Comparison of ENCODE assay signal across 8 mouse cellular contexts in genomic region chr7:27228281-27228821, GRCm38 (mm10). TPM values are rescaled to one million over a fixed set of nuclear protein-coding genes. Genes with fewer than 3 reads are reported as not detected.
DNase-seq lines count a peak whose midpoint lies in the region; ATAC-seq and TF ChIP-seq lines count a peak whose summit lies in the region.

Gene Itpkc (minus strand): TSS chr7:27228661.

- H3K27me3 ChIP-seq in heart, embryonic 12.5 days (replicated peaks) = no peaks in the 10 kb centered on the region
- H3K27me3 ChIP-seq in kidney, postnatal 0 days (ENCODE audit: insufficient read depth, low read length) = no peaks in the 10 kb centered on the region
- H3K27me3 ChIP-seq in liver, embryonic 11.5 days (replicated peaks; ENCODE audit: control insufficient read depth, insufficient read depth, low read length) = no peaks in the 10 kb centered on the region
- H3K27me3 ChIP-seq in stomach, embryonic 14.5 days (ENCODE audit: control insufficient read depth, insufficient read depth, low read length) = no peaks in the 10 kb centered on the region

- H3K4me3 ChIP-seq in heart, embryonic 12.5 days = peak within 1 kb of the TSS; percentile 68
- peak within 1 kb of the TSS; percentile 64 for H3K4me3 ChIP-seq in kidney, postnatal 0 days (replicated peaks; ENCODE audit: low read depth, low read length)
- H3K4me3 ChIP-seq in liver, embryonic 11.5 days (ENCODE audit: low read depth, low read length) = peak within 1 kb of the TSS; percentile 86
- peak within 1 kb of the TSS; percentile 81 for H3K4me3 ChIP-seq in stomach, embryonic 14.5 days (ENCODE audit: low read depth, low read length)

- peaks cover 42% of the 10 kb centered on the region for H3K4me1 ChIP-seq in heart, embryonic 12.5 days (replicated peaks)
- H3K4me1 ChIP-seq in kidney, postnatal 0 days (replicated peaks; ENCODE audit: insufficient read depth, low read length) = peaks cover 26% of the 10 kb centered on the region
- peaks cover 38% of the 10 kb centered on the region for H3K4me1 ChIP-seq in liver, embryonic 11.5 days (replicated peaks; ENCODE audit: control insufficient read depth, insufficient read depth, low read length)
- H3K4me1 ChIP-seq in stomach, embryonic 14.5 days (ENCODE audit: control insufficient read depth, insufficient read depth, low read length) = peaks cover 41% of the 10 kb centered on the region

- 0 out of 2 replicates have a peak, but pooled peaks cover 3% of the 10 kb centered on the region for H3K36me3 ChIP-seq in heart, embryonic 12.5 days
- H3K36me3 ChIP-seq in kidney, postnatal 0 days (ENCODE audit: insufficient read depth, low read length) = no peaks in the 10 kb centered on the region
- no peaks in the 10 kb centered on the region for H3K36me3 ChIP-seq in liver, embryonic 11.5 days (ENCODE audit: control insufficient read depth, insufficient read depth, low read length)
- no peaks in the 10 kb centered on the region for H3K36me3 ChIP-seq in stomach, embryonic 14.5 days (ENCODE audit: control insufficient read depth, insufficient read depth, low read length)

- peak; percentile 96 for DNase-seq in CD4-positive helper T cell, adult 2 months (ENCODE audit: low read depth, low spot score)
- DNase-seq in brain, embryonic 18.5 days (ENCODE audit: low read depth, low spot score) = peak; percentile 82
- DNase-seq in kidney, postnatal 0 days (ENCODE audit: low spot score) = peak; percentile 97
- DNase-seq in liver, embryonic 11.5 days (ENCODE audit: low spot score) = peak; percentile 93
- peak; percentile 96 for DNase-seq in naive thymus-derived CD4-positive, alpha-beta T cell, adult 2 months (ENCODE audit: low read depth)

- peak within 1 kb of the TSS; percentile 76 for H3K4me2 ChIP-seq in heart, embryonic 12.5 days
- H3K4me2 ChIP-seq in kidney, postnatal 0 days (ENCODE audit: low read length) = peak within 1 kb of the TSS; percentile 69
- peak within 1 kb of the TSS; percentile 87 for H3K4me2 ChIP-seq in liver, embryonic 11.5 days
- peak within 1 kb of the TSS; percentile 68 for H3K4me2 ChIP-seq in stomach, embryonic 14.5 days (replicated peaks; ENCODE audit: low read depth, low read length)

- H3K27ac ChIP-seq in heart, embryonic 12.5 days (ENCODE audit: poor library complexity, severe bottlenecking) = peak within 1 kb of the TSS; percentile 76
- H3K27ac ChIP-seq in kidney, postnatal 0 days = peak within 1 kb of the TSS; percentile 88
- peak within 1 kb of the TSS; percentile 66 for H3K27ac ChIP-seq in liver, embryonic 11.5 days (ENCODE audit: low read depth, low read length)
- peak within 1 kb of the TSS; percentile 88 for H3K27ac ChIP-seq in stomach, embryonic 14.5 days (ENCODE audit: low read length)

- peak; percentile 89 for ATAC-seq in erythroid progenitor cell, adult 5-6 weeks (replicated peaks; ENCODE audit: low FRiP score, poor library complexity, severe bottlenecking)
- peak; percentile 89 for ATAC-seq in heart, embryonic 12.5 days (ENCODE audit: insufficient number of reproducible peaks, low FRiP score)
- ATAC-seq in kidney, postnatal 0 days (replicated peaks; ENCODE audit: low FRiP score, low read depth) = peak; percentile 82
- ATAC-seq in liver, embryonic 11.5 days (replicated peaks; ENCODE audit: low FRiP score) = peak; percentile 82
- peak; percentile 80 for ATAC-seq in stomach, embryonic 14.5 days (ENCODE audit: insufficient number of reproducible peaks, insufficient read depth, low FRiP score, low read depth)

- under 1% methylated on average over 48 of the region's 49 CpGs for WGBS in heart, embryonic 12.5 days
- under 1% methylated on average over 49 of the region's 49 CpGs for WGBS in kidney, postnatal 0 days
- under 1% methylated on average over 49 of the region's 49 CpGs for WGBS in liver, embryonic 11.5 days
- under 1% methylated on average over 49 of the region's 49 CpGs for WGBS in stomach, embryonic 14.5 days

- no peaks in the 10 kb centered on the region for H3K9me3 ChIP-seq in heart, embryonic 12.5 days (replicated peaks)
- no peaks in the 10 kb centered on the region for H3K9me3 ChIP-seq in kidney, postnatal 0 days (replicated peaks; ENCODE audit: low read length)
- no peaks in the 10 kb centered on the region for H3K9me3 ChIP-seq in liver, embryonic 11.5 days (ENCODE audit: control insufficient read depth, low read length)
- H3K9me3 ChIP-seq in stomach, embryonic 14.5 days (ENCODE audit: control insufficient read depth, low read depth, low read length) = no peaks in the 10 kb centered on the region

- H3K9ac ChIP-seq in heart, embryonic 12.5 days = peak within 1 kb of the TSS; percentile 78
- H3K9ac ChIP-seq in kidney, postnatal 0 days (ENCODE audit: low read depth, low read length) = peak within 1 kb of the TSS; percentile 81
- H3K9ac ChIP-seq in liver, embryonic 11.5 days (ENCODE audit: low read depth, low read length) = peak within 1 kb of the TSS; percentile 81
- peak within 1 kb of the TSS; percentile 78 for H3K9ac ChIP-seq in stomach, embryonic 14.5 days (replicated peaks; ENCODE audit: low read depth, low read length)

- TF ChIP-seq CTCF in kidney, postnatal 0 days (IDR thresholded peaks at IDR 0.05; ENCODE audit: low read depth) = peak; percentile 23; the same call in 1 of the 2 replicates

RNA-seq across cellular contexts. Expression of gene Itpkc, which starts in this region (rescaled TPM):
- total RNA-seq in erythroid progenitor cell, adult 5-6 weeks (2015; ENCODE audit: low replicate concordance) = 1.8 and 4.2 TPM in 2 replicates
- 0.39 and 5.4 TPM in 2 replicates for total RNA-seq in erythroid progenitor cell, adult 5-6 weeks (2017; ENCODE audit: low replicate concordance)
- polyA plus RNA-seq in heart, embryonic 12.5 days (2016; fragmentation: Nextera tagmentation; extraction: Ambion mirVana) = 3.1 and 3.4 TPM in 2 replicates
- 3.4 and 3.6 TPM in 2 replicates for polyA plus RNA-seq in kidney, postnatal 0 days (2015; fragmentation: Nextera tagmentation; extraction: Ambion mirVana)
- 3.5 and 4.8 TPM in 2 replicates for polyA plus RNA-seq in liver, embryonic 11.5 days (2014; fragmentation: Nextera tagmentation; extraction: Ambion mirVana)
- 8.5 and 10.8 TPM in 2 replicates for polyA plus RNA-seq in stomach, embryonic 14.5 days (2014; fragmentation: Nextera tagmentation; extraction: Ambion mirVana)

Comparison
In these comparisons a context has a peak if more than half of its experiments do, and no peak if none do; other contexts are left out.
1. Peak in every context shown above with its lines: DNase-seq, ATAC-seq, H3K4me3 ChIP-seq and H3K27ac ChIP-seq.